Mouse (Mus musculus) intestine, postnatal 0 days (tissue): Measurements from ENCODE around the gene Cryab. TPM values are rescaled to one million over a fixed set of nuclear protein-coding genes. Genes with fewer than 3 reads are reported as not detected.

Experiments
- ATAC-seq: fragments of 200-750 bp; cut with Nextera tagmentation; 2 replicates; pipeline ENCODE4 v1.8.0; 2017; ENCODE audit warnings: mild to moderate bottlenecking, moderate TSS enrichment, moderate library complexity
- H3K27ac ChIP-seq: fragments of 300-500 bp; sonication (generic); 2 replicates; pipeline ENCODE4 v1.5.1; 2014; ENCODE audit warnings: mild to moderate bottlenecking, low read depth, low read length, moderate library complexity
- H3K27me3 ChIP-seq: fragments of 300-500 bp; sonication (generic); replicated peaks from 2 replicates; pipeline ENCODE4 v1.6.1; 2014; ENCODE audit warnings: low read length, mixed read lengths; ENCODE audit not compliant: control insufficient read depth, insufficient read depth
- H3K36me3 ChIP-seq: fragments of 300-500 bp; sonication (generic); 2 replicates; pipeline ENCODE4 v1.6.1; 2014; ENCODE audit warnings: mild to moderate bottlenecking, moderate library complexity; ENCODE audit not compliant: control insufficient read depth, insufficient read depth
- H3K4me1 ChIP-seq: fragments of 300-500 bp; sonication (generic); replicated peaks from 2 replicates; pipeline ENCODE4 v1.6.1; 2014; ENCODE audit warnings: antibody characterized with exemption, low read length, mixed read lengths; ENCODE audit not compliant: control insufficient read depth, insufficient read depth
- H3K4me2 ChIP-seq: fragments of 300-500 bp; sonication (generic); replicated peaks from 2 replicates; pipeline ENCODE4 v1.6.1; 2014; ENCODE audit warnings: low read depth, mild to moderate bottlenecking, moderate library complexity
- H3K4me3 ChIP-seq: fragments of 300-500 bp; sonication (generic); 2 replicates; pipeline ENCODE4 v1.5.1; 2014; ENCODE audit warnings: low read depth, low read length
- H3K9ac ChIP-seq: fragments of 300-500 bp; sonication (generic); 2 replicates; pipeline ENCODE4 v1.6.1; 2014; ENCODE audit warnings: mild to moderate bottlenecking, low read depth, low read length
- H3K9me3 ChIP-seq: fragments of 300-500 bp; sonication (generic); 2 replicates; pipeline ENCODE4 v1.6.1; 2016; ENCODE audit warnings: mixed run types; ENCODE audit not compliant: control insufficient read depth
- CTCF ChIP-seq: sonication (generic); IDR thresholded peaks from 2 replicates; pipeline ENCODE4 v1.5.1; 2016; ENCODE audit warnings: low read depth, mild to moderate bottlenecking, control low read depth, antibody characterized with exemption, moderate library complexity
- WGBS: fragments of 180-500 bp; shearing (Covaris S2); extraction: QIAGEN DNeasy Blood & Tissue Kit; methylation state at CpG from one replicate; pipeline ENCODE4 v1.1.7; 2014; 5-methylcytosine and 5-hydroxymethylcytosine counted together
- polyA plus RNA-seq: library from polyadenylated mRNA; unstranded; fragments of >200 nt; fragmentation: Nextera tagmentation; extraction: Ambion mirVana; gene quantifications from 2 replicates; pipeline ENCODE4 v1.2.1, GENCODE M21; 2015

Cryab gene
- polyA plus RNA-seq, 1 experiment from 2014 or later: 80.4 TPM

DNA sequence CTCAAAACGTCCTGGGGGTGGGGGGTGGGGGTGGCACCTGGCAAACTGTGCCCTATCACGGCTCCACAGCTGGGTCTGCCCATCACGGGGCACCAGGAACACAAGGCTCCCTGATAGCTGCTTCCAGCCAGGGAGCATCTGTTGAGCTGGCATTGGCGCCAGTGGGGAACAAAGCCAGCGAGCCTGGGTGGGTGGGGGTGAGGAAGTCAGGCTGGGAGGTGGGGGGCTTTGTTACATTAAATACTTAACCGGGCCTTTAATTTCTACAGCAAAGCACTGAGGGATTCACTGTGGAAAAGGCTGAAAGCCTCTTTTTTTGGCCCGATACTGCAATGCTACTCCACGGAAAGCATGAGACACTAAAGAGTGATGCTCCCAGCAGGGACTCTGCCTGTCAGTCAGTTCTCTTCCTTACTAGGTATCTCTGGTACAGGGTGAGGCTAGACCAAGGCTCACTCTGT lies 28.6 kb upstream of the Cryab start:
- Histone ChIP-seq H3K9me3 (no peaks in the 10 kb centered on the region), H3K9ac (no peak overlapping the region), H3K27me3 (no peaks in the 10 kb centered on the region), H3K4me3 (no peak overlapping the region), H3K4me2 (0 out of 2 replicates have a peak overlapping the region, but pooled peaks have one; percentile 37), H3K27ac (no peak overlapping the region), H3K4me1 (no peaks in the 10 kb centered on the region), H3K36me3 (no peaks in the 10 kb centered on the region)
- ATAC-seq: no peak
- no peak for TF ChIP-seq CTCF
- 69% methylated on average over 8 of the region's 8 CpGs for WGBS

DNA sequence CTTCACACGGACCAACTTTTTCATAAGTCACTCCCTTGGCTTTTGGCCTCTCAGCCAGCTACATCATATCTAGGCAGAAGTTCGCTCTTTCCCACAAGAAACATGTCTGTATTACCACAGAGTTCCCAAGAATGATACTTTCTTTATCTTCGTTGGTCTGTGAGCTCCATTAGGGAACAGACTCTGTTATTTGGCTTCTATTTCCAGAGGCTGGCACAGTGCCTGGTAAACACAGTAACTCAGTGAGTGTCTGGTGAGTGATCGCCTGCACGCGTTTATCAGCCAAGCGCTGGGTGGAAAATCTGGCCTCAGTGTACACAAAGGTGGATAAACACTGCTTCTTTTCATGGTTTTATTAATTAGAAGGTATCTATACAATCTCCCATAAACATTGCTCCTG lies 27.7 kb upstream of the Cryab start:
- Histone ChIP-seq H3K4me2 (peak overlapping the region; percentile 37), H3K4me3 (no peak overlapping the region; the same call in 1 of the 2 replicates), H3K9ac (no peak overlapping the region), H3K9me3 (no peaks in the 10 kb centered on the region), H3K27me3 (no peaks in the 10 kb centered on the region), H3K27ac (no peak overlapping the region), H3K36me3 (no peaks in the 10 kb centered on the region), H3K4me1 (no peaks in the 10 kb centered on the region)
- no peak for ATAC-seq
- no peak for TF ChIP-seq CTCF
- WGBS: 34% methylated on average over 7 of the region's 7 CpGs

DNA sequence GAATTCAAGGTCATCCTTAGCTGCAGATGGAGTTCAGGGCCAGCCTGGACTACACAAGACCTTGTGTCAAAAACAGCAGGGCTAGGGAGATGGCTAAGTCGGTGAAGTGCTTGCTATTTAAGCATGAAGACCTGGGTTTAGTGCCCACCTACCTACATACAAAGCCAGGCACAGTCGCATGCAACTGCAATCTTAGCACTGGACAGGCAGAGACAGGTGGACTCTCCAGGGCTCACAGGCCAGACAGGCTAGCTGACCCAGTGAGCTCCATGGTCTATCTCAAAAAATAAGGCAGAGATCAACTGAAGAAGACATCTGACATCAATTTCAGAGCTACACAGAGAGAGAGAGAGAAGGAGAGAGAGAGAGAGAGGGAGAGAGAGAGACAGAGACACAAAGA lies 27.0 kb upstream of the Cryab start:
- no peak for TF ChIP-seq CTCF
- no peak overlapping the region for H3K27ac ChIP-seq
- H3K36me3 ChIP-seq: no peaks in the 10 kb centered on the region
- H3K9ac ChIP-seq: no peak overlapping the region
- no peak for ATAC-seq
- no peak overlapping the region for H3K4me3 ChIP-seq
- H3K4me1 ChIP-seq: no peaks in the 10 kb centered on the region
- H3K4me2 ChIP-seq: no peak overlapping the region
- WGBS: 88% methylated on average over 2 of the region's 2 CpGs
- H3K27me3 ChIP-seq: no peaks in the 10 kb centered on the region
- H3K9me3 ChIP-seq: no peaks in the 10 kb centered on the region

DNA sequence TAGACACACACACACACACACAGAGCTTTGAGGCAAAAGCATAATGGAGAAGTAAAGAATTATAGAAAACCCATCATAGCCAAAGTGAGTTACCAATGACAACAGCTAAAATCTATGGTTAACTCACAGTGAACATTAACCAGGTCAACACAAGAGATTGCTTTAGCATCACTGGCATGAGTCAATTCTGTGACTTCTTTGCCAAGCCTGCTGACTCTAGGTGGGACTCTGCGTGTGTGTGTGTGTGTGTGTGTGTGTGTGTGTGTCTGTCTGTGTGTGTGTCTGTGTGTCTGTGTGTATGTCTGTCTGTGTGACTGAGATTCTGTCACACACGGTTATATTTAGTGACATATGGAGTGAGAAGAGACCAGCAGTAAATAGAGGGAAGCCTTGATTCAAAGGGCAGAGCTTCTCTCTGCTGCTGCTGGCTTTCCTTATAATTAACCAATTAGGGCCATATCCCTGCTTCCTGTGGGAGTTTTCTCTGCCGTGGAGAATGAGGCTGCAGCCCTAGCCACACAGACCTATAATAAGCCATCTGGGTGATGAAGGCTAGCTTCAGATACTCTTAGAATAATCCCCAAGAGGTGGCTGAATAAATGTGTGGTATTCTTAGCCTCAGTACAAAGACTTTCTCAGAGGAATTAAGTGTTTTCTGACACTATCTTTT lies 26.3 kb upstream of the Cryab start:
- Histone ChIP-seq H3K27me3 (no peaks in the 10 kb centered on the region), H3K4me1 (no peaks in the 10 kb centered on the region), H3K27ac (no peak overlapping the region), H3K9ac (no peak overlapping the region), H3K9me3 (no peaks in the 10 kb centered on the region), H3K4me3 (no peak overlapping the region), H3K36me3 (no peaks in the 10 kb centered on the region), H3K4me2 (no peak overlapping the region)
- ATAC-seq: no peak
- TF ChIP-seq CTCF: no peak
- 53% methylated on average over 3 of the region's 3 CpGs for WGBS

DNA sequence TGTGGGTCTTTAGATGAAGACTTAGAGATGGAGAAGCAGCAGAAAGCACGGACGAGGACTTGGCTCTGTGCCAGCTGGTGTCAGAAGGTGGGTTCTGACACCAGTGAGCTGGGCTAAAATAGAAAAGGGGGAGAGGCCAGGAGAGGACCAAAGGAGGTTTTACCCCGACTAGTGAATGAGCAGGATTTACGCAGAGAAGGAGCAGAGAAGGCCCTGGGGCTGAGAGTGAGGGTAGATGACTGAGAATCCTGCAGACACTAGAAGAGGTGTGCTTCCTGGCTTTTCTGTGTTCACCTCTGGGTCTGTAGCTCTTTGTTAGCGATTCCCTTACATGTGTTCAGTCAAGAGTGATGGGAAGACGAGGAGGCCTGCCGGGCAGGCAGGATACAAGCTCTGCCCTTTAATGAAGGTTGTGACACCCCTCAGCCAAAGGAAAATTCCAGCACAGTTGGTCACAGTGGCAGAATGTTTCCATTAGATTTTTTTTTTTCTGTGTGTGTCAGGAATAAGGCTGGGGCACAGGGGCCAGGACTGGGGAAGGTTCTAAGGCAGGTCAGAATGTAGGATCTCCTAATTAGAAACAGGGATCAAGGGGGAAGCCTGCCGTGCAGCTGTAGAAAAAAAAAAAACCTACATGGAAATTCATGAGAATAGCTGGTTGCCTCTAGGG lies 25.1 kb upstream of the Cryab start:
- Histone ChIP-seq H3K4me3 (no peak overlapping the region), H3K36me3 (no peaks in the 10 kb centered on the region), H3K9ac (no peak overlapping the region), H3K27ac (no peak overlapping the region), H3K9me3 (no peaks in the 10 kb centered on the region), H3K4me1 (no peaks in the 10 kb centered on the region), H3K4me2 (no peak overlapping the region), H3K27me3 (no peaks in the 10 kb centered on the region)
- no peak for TF ChIP-seq CTCF
- ATAC-seq: no peak
- 68% methylated on average over 8 of the region's 8 CpGs for WGBS

DNA sequence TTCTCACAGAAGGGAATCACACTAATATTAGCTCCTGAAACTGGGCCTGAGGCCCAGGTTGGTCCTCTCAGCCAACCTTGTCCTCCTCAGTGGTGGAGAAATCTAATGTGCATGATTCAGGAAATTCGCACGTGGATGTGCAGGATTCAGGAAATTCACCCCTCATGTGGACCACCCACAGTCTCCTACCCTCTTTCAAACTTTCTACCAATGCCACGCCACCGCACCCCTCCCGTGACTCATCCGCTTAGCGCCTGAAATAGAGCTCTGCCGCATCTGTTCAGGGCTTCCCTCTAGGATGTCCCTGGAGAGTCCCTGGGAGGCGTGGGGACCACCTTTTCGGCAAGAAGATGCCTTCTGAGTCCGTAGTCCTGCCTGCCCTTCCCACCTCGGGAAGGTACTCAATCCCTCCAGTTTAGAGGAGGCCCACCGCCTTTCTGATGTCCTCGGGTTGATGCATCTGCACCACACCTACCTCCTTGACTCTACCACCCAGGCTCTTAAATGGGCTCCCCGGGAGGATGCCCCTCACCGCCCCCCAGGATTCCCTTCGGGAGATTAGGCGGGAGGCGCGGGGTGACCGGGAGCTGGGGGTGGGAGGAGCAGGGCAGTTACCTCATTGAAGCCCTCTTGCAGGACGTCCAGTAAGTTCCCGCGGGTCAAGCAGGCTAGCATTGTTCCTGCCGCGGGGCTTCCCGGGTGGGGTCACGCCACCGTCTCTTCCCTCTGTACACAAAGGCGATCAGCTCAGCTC lies 23.8 kb upstream of the Cryab start:
- Histone ChIP-seq H3K4me2 (peak overlapping the region; percentile 98), H3K9me3 (no peaks in the 10 kb centered on the region), H3K27me3 (no peaks in the 10 kb centered on the region), H3K4me3 (peak overlapping the region; percentile 55), H3K27ac (no peak overlapping the region), H3K9ac (peak overlapping the region; percentile 40), H3K36me3 (no peaks in the 10 kb centered on the region), H3K4me1 (no peaks in the 10 kb centered on the region)
- 14% methylated on average over 30 of the region's 30 CpGs for WGBS
- TF ChIP-seq CTCF: no peak
- no peak for ATAC-seq
